Mouse (Mus musculus) heart, adult 18-20 months (tissue): ENCODE results near the gene Gstp2. TPM values are rescaled to one million over a fixed set of nuclear protein-coding genes. Genes with fewer than 3 reads are reported as not detected.
"Not testable (repeated sequence)": the region's sequence is repeated elsewhere in the genome, so short reads cannot be mapped to it uniquely, and the experiment has no call there.

Experiments
- DNase-seq, 2 experiments: peaks; one replicate each; pipeline ENCODE4 v3.0.0; 2021 to 2022; ENCODE audit warnings: mixed read lengths in 1 of 2
- total RNA-seq, 2 experiments: library from RNA; stranded (reverse); gene quantifications; 2 replicates each; pipeline ENCODE4 v1.2.3; 2021

The Gstp2 gene
- total RNA-seq, 2 experiments from 2014 or later = 123 to 134 TPM

DNA sequence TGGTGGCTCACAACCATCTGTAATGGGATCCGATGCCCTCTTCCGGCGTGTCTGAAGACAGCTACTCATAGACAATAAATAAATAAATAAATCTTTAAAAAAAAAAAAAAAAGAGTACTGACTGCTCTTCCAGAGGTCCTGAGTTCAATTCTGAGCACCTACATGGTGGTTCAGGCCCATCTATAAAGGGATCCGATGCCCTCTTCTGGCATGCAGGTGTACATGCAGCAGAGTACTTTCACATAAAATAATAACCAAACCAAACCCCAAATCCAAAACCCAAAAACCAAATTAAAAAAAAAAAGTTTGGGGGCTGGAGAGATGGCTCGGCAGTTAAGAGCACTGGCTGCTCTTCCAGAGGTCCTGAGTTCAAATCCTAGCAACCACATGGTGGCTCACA, 3.2 kb upstream of the Gstp2 start:
- DNase-seq = not testable (repeated sequence)

DNA sequence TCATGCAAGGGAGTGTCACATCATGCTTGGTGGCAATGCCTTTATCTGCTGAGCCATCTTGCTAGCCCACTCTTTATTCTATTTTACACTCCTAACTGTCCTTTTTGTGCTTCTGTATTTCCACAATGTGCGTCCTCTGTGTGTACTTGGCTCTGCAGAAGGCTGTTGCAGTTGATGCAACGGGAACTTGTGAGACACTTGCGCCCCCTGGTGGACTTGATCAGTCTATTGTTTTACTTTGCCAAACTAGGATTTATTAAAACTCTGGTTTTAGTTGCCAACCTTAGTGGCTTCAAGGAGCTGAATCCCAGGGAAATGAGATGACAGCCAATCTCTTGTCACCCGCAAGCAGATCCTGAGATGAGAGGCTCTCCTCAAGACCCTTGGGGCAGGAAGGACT, 2.0 kb upstream of the Gstp2 start:
- peak; percentile 81 to 91 for DNase-seq

DNA sequence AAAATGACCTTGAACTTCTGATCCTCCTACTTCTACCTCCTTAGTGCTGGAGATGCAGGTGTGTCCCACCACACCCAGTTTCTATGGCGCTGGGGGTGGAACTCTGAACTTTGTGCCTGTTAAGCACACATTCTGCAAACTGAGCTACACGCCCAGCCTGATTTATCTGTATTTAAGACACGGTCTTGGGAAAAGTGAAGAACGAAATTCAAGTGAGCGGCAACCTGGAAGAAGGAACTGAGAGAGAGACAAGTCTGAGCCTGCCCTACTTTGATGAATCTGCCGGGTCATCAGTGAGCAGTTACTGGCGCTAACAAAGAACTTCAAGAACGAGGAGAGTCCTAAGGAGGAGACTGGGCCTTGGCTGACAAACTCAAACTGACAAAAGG, 1.0 kb upstream of the Gstp2 start:
- DNase-seq = no peak

DNA sequence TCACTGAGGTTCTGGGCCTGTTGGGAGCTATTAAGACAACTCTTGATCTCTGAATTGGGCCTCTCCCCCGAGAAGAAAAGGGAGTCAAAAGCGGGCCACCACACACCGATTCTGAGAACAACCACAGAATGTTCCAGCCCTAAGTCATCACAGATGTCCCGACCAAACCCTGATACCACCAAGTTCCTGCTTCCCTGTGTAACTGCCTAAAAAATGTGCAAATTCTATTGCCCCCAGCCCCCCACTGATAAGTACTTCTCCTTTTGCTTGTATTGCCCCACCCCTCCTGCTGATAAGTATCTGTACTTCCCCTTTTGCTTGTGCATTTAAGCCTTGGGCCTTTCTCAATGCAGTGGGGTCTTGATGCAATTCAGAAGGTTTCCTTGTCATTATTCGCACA, 1.7 kb downstream of the Gstp2 start:
- DNase-seq = not testable (repeated sequence)

DNA sequence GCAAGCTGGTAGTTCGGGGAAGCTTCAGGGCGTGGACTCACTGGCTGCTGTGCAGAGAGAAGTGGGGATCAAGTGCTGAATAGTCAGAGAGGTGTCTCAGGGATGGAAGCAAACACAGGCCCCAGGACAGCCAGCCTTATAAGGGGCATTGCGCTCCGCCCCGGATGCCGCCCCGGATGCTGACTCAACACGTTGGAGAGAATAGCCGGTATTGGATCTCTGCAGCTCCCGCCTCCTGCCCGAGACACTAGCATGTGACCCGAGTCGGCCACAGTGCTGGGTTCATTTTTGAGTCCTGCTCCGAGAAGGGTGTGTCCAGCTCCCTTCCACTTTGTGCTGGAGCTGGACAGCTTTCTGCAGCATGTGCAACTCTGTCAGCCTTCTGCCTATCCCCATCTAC, 3.7 kb downstream of the Gstp2 start:
- DNase-seq = peak; percentile 58 to 76

DNA sequence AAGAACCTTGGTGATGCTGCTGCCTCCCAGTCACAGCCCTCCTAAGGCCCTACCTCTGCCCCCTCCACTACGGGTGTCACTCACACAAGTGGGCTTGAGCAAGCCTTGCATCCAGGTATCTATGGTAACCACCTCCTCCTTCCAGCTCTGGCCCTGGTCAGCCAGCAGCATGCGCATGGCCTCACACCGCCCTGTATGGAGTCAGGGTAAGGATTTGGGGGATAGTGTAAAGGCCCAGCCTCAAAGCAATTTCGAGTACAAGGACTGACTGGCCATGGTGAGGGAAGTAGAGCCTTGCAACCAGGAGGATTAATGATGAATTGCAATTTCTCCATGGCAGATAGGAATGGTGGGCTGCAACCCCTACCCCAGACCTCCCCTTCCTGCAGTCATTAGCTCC, 4.3 kb downstream of the Gstp2 start:
- DNase-seq = not testable (repeated sequence)

DNA sequence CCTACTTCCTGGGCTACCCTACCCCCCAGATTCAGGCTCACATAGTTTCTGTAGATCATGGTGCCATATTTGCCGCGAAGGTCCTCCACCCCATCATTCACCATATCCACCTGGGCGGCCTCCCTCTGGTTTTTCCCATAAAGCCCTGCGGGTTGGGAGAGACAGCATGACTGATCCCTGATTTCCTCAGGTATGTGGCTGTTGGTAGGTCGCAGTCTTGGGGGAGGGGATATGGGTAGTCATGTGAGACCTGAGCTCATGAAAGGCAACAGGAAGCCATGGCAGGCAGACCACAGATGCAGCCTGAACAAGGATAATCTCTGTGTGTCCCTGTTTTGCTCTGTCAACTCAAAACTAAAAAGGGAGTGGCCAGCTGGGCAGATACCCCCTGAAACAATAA, 4.9 kb downstream of the Gstp2 start:
- not testable (repeated sequence) for DNase-seq

DNA sequence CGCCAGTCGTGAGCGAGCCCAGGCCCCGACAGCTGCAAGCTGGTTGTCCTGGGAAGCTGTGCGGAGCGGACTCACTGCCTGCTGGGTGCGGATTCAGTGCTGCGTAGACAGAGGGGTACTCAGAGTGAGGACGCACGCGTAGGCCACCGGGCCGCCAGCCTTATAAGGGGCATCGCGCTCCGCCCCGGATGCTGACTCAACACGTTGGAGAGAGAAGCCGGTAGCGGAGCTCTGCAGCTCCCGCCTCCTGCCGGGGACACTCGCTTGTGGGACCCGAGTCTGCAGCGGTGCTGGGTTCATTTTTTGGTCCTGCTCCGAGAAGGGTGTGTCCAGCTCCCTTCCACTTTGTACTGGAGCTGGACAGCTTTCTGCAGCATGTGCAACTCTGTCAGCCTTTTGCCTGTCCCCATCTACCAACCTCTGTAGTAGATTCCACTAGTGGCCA, 8.0 kb downstream of the Gstp2 start, which contains the start of gene Gstp1:
Gstp1 (minus strand) TSS at position 198 of the 445 bp plus-strand sequence.
- DNase-seq = peak; percentile 95

DNA sequence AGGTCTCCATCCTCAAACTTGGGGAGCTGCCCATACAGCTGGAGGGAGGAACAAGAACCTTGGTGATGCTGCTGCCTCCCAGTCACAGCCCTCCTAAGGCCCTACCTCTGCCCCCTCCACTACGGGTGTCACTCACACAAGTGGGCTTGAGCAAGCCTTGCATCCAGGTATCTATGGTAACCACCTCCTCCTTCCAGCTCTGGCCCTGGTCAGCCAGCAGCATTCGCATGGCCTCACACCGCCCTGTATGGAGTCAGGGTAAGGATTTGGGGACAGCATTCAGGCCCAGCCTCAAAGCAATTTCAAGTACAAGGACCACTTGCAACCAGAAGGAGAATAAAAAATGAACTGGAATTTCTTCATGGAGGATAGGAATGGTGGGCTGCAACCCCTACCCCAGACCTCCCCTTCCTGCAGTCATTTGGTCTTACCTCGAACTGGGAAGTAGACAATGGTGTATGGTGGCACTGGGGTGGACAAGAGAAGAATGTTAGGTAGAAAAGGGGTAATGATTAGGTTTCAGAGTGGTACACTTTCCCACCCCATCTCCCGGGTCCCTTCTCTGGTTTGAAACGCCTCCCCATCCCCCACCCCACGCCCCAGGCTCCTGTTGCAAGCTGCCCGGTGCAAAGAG, 8.6 kb downstream of the Gstp2 start:
- not testable (repeated sequence) for DNase-seq

DNA sequence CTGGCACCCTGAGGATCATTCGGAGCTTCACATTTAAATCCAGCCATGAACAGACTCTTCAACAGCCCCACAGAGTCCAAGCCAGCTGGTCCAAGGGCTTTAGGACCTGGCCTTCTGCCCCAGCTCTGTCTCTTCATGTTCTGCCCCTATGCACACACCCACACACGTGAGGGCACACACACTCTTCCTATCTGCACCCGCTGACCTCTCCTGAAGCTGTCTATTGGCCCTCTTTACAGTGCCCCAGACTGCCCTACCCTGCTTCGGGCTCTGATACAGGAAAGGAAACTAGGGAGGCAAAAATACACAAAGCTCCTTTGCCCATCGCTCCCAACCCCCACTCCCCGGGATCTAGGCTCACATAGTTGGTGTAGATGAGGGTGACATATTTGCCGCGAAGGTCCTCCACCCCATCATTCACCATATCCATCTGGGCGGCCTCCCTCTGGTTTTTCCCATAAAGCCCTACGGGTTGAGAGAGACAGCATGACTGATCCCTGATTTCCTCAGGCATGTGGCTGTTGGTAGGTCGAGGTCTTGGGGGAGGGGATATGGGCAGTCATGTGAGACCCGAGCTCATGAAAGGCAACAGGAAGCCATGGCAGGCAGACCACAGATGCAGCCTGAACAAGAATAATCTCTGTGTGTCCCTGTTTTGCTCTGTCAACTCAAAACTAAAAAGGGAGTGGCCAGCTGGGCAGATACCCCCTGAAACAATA, 9.3 kb downstream of the Gstp2 start:
- no peak for DNase-seq

DNA sequence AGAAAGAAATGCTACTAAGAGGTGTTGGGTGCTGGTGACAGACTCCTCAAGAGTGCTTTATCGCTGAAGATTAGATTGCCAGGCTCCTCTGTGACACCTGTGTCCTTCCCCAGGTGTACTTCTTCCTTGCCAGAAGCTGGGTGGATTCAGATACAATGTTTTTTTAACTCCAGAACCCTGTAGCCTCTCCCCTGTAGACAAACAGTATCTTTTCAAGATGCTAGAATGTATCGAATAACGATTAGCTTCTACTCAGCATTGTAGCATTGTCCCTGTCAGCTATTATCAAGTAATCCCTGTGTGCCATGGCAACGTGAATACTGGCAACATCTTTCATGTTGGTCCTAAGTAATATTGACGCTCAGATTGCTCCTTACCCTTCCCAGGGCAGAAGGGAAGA, 12.1 kb downstream of the Gstp2 start:
- DNase-seq = no peak

DNA sequence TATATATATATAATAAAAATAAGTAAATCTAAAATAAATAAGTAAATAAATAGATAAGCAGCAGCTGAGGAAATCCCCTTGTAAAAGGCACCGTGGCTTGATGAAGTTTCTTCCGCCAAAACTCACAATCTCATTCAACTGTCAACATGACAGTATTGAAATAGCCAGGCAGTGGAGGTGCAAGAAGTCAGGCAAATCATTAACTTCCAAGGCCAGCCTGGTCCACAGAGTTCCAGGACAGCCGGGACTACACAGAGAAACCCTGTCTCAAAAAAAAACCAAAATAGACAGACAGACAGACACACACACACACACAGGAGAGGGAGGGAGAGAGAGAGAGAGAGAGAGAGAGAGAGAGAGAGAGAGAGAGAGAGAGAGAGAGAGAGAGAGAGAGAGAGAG, 12.5 kb downstream of the Gstp2 start:
- DNase-seq = no peak

DNA sequence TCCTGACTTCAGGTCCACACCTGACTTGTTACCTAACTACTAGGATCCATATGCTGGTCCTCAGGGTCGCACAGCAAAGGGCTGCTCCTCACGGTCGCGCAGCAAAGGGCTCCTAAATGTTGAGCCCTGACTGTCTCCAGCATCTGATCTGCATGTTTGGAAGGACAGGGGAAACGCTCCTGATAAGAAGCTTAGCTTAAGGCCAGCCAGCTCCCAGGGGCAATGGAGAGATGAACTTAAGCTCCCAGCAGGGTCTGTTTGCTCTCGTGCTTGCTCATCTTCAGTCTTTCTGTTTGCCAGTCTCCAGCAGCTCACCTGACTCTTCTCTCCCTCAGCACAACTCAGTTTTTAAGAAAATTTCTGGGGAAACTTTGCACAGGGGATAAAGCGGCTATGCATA, 13.2 kb downstream of the Gstp2 start:
- no peak for DNase-seq

DNA sequence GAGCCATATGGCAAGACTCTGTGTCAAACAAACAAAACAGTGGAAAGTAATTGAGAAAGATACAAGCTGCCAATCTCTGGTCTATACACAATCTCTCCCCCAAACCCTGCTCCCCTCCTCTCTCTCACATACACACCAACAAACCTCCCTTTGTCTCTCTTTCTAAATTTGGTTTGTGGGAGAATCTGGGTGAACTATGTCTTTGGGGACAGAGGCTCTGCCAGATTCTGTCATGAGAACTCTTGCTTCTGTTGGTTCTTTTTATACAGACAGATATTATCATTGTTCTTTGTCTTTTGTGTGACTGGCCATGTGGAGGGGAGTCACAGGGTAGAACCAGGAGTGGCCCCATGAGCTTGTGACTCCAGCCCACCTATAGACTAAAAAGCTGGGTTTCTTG, 18.2 kb downstream of the Gstp2 start:
- DNase-seq = no peak

DNA sequence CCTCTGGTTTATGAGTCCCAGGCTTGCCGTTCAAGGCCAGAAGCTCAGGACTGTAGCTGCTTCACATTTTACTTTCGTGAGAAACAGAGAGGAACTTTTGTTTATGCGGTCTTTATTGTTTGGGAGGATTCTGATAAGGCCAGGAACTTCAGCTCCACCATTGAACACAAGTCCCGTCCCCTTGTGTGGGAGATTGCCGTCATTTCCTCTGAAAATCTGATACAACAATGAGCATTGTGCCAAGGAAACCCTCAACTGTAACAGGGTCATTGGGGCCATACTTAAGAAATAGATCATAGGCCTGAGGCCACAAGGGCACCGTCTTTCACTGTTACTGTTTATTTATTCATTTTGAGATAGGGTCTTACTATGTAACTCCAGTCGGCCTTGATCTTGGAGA, 22.6 kb downstream of the Gstp2 start:
- no peak for DNase-seq

DNA sequence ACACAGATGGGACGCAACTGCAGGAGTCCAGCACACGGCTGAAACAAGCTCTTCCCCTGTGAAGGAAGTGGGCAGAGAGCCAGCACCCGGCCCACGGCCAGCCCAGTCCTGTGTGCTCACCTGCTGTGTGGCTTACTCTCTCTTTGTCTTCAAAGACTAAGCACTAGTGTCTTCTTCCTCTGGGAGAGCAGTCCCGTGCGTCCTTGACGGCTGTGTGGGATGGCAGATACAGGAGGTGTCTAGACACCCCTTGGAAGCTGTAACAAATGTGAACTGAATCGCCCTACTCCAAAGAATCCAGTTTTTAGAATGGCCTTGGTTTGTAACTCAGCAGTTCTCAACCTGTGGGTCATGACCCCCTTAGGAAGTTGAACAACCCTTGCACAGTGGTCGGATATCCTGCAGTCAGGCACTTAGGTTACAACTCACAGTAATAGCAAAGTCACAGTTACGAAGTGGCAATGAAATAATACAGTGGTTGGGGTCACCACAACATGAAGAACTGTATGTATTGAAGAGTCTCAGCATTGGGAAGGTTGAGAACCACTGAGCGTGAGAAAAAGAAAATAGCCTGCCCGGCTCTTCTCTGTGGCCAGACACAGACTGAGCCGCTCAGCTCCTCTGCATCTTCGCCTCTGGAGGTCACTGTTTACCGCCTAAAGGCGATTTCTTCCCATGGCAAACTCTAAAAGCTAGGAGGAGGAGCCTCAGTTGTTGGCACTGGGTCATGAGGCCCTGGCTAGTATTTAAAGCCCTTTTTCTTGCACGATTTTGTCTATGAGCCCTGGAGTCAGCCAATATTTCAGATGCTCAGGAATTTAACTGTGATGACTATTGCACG, 26.9 kb downstream of the Gstp2 start:
- peak; percentile 92 for DNase-seq

DNA sequence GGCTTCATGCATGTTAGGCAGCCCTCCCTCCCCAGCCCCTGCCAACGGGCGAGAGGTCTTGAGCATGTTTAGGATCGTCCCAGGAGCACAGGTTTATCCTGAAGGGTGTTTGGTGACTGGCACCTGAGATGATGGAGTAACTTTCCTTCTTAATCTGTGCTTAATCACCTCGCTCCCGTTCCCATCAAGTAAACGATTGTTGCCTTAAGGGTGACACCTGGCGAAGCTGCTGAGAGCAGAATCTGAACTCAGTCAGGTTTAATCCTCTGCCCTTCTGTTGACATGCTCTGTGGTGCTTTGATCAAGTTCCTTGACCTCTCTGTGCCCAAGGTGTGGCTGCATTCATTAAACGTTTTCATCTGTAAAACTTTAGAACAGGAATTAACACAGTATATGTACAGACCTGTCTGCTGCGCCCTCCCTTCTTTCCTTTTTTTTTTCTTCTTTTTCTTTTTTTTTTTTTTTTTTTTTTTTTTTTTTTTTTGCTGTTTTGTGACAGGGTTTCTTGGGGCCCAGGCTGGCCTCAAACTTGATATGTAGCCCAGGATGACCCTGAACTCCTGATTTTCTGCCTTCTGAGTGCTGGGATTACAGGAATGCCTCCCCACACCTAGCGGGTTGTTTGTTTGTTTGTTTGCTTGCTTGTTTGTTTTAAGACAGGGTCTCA, 27.8 kb downstream of the Gstp2 start:
- no peak for DNase-seq

DNA sequence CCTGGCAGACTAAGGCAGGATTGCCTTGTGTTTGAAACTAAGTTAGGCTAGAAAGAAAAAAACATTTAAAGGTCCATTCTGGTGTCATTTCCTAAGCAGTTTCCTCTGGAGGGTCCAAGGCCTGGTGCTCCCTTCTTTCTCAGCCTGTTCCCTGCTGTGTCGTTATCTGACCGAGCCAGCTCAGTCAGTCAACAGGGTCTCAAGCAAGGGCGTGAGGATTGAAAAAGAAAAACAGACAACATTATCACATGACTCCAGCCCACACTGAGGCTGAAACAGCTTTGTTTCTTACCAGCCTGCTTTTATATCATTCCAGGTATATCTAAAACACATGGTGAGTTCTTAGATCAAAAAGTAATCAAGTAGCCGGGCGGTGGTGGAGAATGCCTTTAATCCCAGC, 30.2 kb downstream of the Gstp2 start:
- DNase-seq = no peak

DNA sequence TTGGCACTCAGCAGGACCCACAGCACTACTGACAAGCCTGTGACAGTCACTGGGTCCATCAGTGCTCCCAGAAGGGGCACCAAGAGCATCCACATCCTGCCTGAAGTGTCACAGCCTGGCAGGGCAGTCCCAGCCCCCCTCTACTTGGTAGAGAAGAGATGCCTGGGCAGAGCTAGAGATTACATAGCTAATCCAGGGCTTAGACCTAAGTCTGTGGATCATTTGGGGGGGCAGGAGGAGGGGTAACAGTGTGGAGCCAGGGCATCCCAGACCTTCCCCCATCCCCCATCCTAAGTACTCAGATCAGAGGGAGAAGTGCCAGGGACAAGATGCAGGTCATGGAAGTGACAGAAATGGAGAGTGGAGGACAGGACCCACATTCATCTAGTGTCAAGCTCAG, 31.0 kb downstream of the Gstp2 start:
- no peak for DNase-seq

DNA sequence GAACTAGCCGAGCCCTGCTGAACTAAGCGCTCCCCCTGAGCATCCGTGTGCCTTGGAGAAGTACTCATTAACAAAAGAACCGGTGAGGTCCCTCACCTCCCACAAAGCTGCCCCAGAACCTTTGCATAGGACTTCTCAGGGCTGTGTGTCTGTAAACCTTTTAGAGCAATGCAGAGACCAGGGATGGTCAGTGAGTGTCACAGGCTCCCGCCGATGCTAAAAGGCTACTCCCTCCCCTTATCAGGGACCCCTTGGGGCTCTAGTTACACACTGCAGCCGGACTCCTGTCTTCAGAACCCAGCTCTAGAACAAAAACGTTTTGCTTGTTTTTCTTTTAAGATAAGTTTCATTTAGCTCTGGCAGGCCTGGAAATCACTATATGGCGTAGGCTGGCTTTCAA, 32.8 kb downstream of the Gstp2 start:
- DNase-seq = no peak

DNA sequence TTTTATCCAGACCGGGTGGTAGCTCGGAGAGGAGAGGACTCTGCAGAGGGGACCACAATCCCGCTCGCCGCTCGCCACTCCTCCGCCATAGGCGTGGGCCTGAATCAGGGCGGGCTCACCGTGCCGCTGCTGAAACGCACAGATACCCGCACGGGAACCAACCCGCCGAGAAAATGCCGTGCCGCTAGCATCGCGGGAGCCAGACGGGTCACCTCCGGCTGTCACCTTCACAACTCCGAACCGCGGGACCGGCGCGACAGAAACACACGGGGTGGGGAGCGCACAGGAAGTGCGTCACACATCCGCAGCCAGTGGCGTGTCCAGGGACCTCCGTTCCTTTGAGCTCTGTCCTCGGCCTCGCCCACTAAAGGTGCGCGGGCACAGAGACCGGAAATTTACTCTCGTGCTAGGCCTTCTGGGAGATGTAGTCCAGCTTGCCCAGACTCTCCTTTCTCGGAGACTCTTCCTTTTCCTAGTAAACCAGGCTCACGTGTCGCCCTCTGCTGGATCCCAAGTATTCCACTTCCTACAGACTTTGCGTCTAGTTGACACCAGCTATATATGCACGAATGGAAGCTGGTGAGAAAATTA, 33.3 kb downstream of the Gstp2 start, which contains the start of gene Ndufv1:
Ndufv1 (minus strand) TSS at position 375 of the 591 bp plus-strand sequence.
- DNase-seq = peak; percentile 97 to 99

DNA sequence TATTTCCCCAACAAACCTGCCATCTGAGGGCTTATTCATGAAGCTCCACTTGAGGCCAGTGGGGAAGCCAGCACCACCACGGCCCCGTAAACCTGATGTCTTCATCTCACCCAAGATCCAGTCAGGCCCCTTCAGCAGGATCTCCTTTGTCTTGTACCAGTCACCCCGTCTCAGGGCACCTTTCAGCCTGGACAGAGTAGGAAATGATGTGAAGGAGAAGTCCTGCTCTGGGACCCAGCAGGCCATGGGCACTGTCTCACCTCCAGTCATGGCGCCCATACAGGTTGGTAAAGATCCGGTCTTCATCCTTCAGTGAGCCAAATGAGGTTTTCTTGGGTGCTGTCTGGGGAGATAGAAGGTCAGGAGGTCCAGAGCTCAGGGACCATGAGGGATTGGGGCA, 34.7 kb downstream of the Gstp2 start:
- no peak for DNase-seq
